Mouse (Mus musculus) embryonic facial prominence, embryonic 10.5 days (tissue): ENCODE measurements around the gene Gm49361. TPM values are rescaled to one million over a fixed set of nuclear protein-coding genes. Genes with fewer than 3 reads are reported as not detected.
"Not testable (repeated sequence)": the region's sequence is repeated elsewhere in the genome, so short reads cannot be mapped to it uniquely, and the experiment has no call there.

Experiments
- DNase-seq: peaks from one replicate; pipeline ENCODE4 v3.0.0-alpha.2; 2017; ENCODE audit warnings: low spot score
- H3K27ac ChIP-seq: fragments of 300-500 bp; sonication (generic); replicated peaks from 2 replicates; pipeline ENCODE4 v1.5.1; 2016; ENCODE audit warnings: mild to moderate bottlenecking
- H3K27me3 ChIP-seq: fragments of 300-500 bp; sonication (generic); replicated peaks from 2 replicates; pipeline ENCODE4 v1.6.1; 2016; ENCODE audit warnings: low read depth, mild to moderate bottlenecking; ENCODE audit not compliant: poor library complexity, severe bottlenecking
- H3K36me3 ChIP-seq: fragments of 300-500 bp; sonication (generic); replicated peaks from 2 replicates; pipeline ENCODE4 v1.6.1; 2016; ENCODE audit warnings: mild to moderate bottlenecking, moderate library complexity
- H3K4me1 ChIP-seq: fragments of 300-500 bp; sonication (generic); 2 replicates; pipeline ENCODE4 v1.6.1; 2016
- H3K4me3 ChIP-seq: fragments of 300-500 bp; sonication (generic); 2 replicates; pipeline ENCODE4 v1.5.1; 2016; ENCODE audit warnings: mild to moderate bottlenecking, moderate library complexity
- H3K9me3 ChIP-seq: fragments of 300-500 bp; sonication (generic); 2 replicates; pipeline ENCODE4 v1.6.1; 2016; ENCODE audit warnings: mild to moderate bottlenecking
- WGBS: fragments of 180-500 bp; shearing (Covaris S2); methylation state at CpG from one replicate; pipeline ENCODE4 v1.1.7; 2016; 5-methylcytosine and 5-hydroxymethylcytosine counted together
- polyA plus RNA-seq: library from polyadenylated mRNA; unstranded; fragments of >200 nt; fragmentation: Nextera tagmentation; extraction: Ambion mirVana; gene quantifications from 2 replicates; pipeline ENCODE4 v1.2.1, GENCODE M21; 2016

Gm49361 gene
- polyA plus RNA-seq, 1 experiment from 2014 or later = not detected

DNA sequence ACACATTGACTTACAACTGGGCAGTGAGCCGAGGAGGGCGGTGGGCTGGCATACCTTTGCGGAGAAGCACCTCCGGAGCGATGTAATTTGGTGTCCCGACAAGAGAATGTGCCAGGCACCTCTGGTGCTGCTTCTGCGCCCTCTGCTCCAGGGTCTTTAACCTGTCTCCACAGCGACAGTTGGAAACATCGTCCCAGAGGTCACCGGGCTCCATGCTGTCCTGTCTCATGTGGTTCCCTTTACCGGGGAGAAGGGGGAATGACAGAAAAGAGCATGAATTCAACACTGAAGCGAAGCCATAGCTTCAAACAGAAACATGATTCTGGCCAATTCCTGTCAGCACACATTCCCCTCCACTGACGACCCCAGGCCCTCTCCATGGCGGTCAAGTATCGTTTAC lies 49.8 kb downstream of the Gm49361 start:
- Histone ChIP-seq H3K27me3 (no peaks in the 10 kb centered on the region), H3K27ac (no peak overlapping the region), H3K9me3 (no peaks in the 10 kb centered on the region), H3K4me1 (no peaks in the 10 kb centered on the region), H3K36me3 (peaks cover 90% of the 10 kb centered on the region), H3K4me3 (no peak overlapping the region)
- 89% methylated on average over 15 of the region's 15 CpGs for WGBS
- DNase-seq = no peak

DNA sequence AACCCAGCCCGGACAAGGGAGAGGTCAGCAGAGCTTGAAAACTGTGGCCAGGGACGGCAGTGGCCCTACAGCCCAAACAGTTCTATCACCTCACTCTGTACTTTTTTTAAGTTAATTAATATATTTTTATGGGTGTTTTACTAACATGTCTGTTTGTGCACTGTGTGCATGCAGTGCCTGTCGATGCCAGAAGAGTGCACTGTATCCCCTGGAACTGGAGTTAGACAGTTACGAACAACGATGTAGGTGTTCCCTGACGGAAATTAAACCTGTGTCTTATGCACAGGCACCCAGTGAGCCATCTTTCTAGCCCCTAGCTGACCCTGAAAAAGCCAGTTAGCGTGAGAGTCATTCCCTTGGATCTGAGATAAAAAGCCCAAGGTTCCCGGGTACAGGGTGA lies 50.4 kb downstream of the Gm49361 start:
- Histone ChIP-seq H3K9me3 (no peaks in the 10 kb centered on the region), H3K4me3 (no peak overlapping the region), H3K27me3 (no peaks in the 10 kb centered on the region), H3K4me1 (no peaks in the 10 kb centered on the region), H3K27ac (no peak overlapping the region), H3K36me3 (peaks cover 94% of the 10 kb centered on the region)
- WGBS = 91% methylated on average over 8 of the region's 8 CpGs
- no peak for DNase-seq

DNA sequence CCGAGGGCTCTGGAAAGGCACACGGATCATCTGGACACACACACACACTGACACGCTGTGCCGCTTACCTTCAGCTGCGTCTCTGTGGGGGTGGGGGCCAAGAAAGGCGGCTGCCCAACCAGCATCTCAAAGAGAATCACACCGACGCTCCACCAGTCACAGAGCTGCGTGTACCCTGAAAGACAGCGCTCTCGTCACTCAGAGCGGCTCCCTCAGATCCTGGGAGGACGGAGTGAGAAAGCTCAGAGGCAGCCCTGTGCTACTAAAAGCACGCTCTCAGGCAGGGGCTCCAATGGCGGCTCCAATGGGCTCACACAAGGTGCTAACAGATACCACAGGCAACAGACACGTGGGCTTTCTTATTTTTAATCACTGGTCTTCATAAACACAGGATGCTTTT lies 51.7 kb downstream of the Gm49361 start:
- peaks cover 94% of the 10 kb centered on the region for H3K36me3 ChIP-seq
- H3K4me1 ChIP-seq = no peaks in the 10 kb centered on the region
- no peaks in the 10 kb centered on the region for H3K27me3 ChIP-seq
- WGBS = 90% methylated on average over 16 of the region's 16 CpGs
- H3K9me3 ChIP-seq = no peaks in the 10 kb centered on the region
- no peak for DNase-seq
- H3K4me3 ChIP-seq = no peak overlapping the region
- H3K27ac ChIP-seq = no peak overlapping the region

DNA sequence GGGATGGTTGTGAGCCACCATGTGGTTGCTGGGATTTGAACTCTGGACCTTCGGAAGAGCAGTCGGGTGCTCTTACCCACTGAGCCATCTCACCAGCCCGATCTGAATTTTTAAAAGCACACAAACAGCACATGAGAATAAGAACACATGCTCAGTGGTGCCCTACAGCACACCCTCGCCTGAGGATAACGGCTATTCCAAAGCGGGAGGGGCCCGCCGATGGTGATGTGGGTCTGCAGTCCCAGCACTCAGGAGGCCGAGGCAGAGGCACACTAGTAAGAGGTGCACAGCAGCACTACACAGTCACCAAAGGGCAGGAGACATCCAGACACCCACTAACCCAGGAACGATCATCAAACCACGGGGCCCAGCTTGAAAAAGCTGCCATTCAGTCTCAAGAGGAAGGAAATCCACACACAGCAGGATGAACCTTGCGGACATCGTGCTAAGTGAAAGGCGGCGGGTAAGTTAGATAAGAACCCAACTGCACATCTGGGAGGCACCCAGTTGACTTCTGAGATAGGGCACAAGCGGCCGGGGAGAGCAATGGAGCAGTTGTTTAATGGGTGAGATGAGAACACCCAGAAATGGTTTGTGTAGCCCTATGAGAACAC lies 53.3 kb downstream of the Gm49361 start:
- no peak for DNase-seq
- H3K36me3 ChIP-seq = peaks cover 92% of the 10 kb centered on the region
- WGBS = 93% methylated on average over 17 of the region's 17 CpGs

DNA sequence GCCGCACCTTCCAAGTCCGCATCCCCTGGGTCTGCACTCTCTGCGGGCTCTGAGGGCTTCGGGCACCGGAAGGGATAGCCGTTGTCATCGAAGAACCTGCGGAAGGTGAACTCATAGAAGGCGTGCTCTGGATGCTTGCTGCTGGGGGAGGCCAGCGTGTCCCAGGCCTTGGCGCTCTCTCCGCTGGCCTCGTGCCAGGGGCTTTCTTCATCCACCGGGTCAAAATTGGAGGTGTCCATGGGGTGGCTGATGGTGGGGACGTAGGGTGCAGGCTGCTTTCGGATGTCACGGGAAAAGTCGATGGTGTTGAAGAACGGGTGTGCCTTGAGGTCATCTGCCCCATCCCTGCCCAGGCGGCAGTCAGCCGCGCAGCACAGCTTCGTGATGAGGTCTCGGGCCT lies 54.6 kb downstream of the Gm49361 start:
- peaks cover 79% of the 10 kb centered on the region for H3K36me3 ChIP-seq
- no peaks in the 10 kb centered on the region for H3K9me3 ChIP-seq
- H3K27ac ChIP-seq = no peak overlapping the region
- 97% methylated on average over 24 of the region's 24 CpGs for WGBS
- no peak overlapping the region for H3K4me3 ChIP-seq
- no peaks in the 10 kb centered on the region for H3K27me3 ChIP-seq
- H3K4me1 ChIP-seq = no peaks in the 10 kb centered on the region
- DNase-seq = no peak

More for the DNA sequence above, 53.3 kb downstream of the Gm49361 start:
- H3K27ac ChIP-seq = no peak overlapping the region
- H3K4me1 ChIP-seq = no peaks in the 10 kb centered on the region
- H3K27me3 ChIP-seq = no peaks in the 10 kb centered on the region
- no peaks in the 10 kb centered on the region for H3K9me3 ChIP-seq
- H3K4me3 ChIP-seq = no peak overlapping the region

DNA sequence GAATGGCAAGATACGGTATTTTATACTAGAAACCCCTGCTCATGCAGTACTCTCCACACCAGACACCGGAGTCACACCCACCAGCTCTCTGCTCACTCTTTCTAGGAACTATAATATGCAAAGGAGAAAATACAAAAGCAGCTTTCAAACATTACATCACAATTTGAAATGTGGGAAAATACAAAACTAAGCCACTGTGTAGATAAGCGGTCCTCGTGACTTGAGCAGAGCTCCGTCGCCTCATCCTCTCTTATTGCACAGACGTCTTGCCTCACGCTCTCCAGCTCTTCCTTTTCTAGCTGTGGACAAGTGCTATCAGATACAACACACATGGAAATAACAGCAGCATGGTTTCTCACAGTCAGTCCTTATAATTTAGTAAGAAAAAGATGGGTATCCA lies 55.2 kb downstream of the Gm49361 start:
- Histone ChIP-seq H3K4me1 (no peaks in the 10 kb centered on the region), H3K9me3 (no peaks in the 10 kb centered on the region), H3K36me3 (peaks cover 73% of the 10 kb centered on the region), H3K27ac (no peak overlapping the region), H3K27me3 (no peaks in the 10 kb centered on the region), H3K4me3 (no peak overlapping the region)
- no peak for DNase-seq
- WGBS = 95% methylated on average over 8 of the region's 8 CpGs

DNA sequence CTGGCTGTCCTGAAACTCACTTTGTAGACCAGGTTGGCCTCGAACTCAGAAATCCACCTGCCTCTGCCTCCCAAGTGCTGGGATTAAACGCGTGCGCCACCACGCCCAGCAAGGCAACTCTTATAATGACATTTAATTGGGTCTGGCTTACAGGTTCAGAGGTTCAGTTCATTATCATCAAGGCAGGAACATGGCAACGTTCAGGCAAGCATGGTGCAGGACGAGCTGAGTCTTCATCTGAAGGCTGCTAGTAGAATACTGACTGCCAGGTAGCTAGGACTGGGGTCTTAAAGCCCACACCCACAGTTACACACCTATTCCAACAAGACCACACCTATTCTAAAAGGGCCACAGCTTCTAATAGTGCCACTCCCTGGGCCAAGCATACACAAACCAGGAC lies 57.8 kb downstream of the Gm49361 start:
- not testable (repeated sequence) for H3K4me1 ChIP-seq, H3K27me3 ChIP-seq, H3K4me3 ChIP-seq, H3K27ac ChIP-seq, DNase-seq, H3K9me3 ChIP-seq
- WGBS = 92% methylated on average over 7 of the region's 7 CpGs
- peaks cover 49% of the 10 kb centered on the region for H3K36me3 ChIP-seq

DNA sequence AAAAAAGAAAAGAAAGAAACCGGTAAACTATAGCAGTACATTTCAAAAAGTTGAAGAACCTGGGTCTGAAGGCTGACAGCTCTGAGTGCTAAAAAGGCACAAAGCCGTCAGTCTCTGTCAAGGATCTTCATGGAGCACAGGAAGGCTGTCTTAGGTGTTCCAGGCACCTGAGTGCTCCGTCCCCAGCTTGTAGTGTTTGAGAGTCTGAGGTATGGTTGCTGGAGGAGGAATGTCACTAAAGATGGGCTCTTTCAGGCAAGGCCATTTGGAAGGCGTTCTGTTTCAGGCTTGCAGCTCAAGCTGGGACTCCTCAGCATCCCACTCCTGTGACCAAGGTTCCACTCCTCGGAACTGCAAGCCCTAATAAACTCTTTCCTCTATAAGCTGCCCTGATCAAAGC lies 58.5 kb downstream of the Gm49361 start:
- no peak for DNase-seq
- H3K36me3 ChIP-seq = peaks cover 43% of the 10 kb centered on the region
- H3K4me1 ChIP-seq = no peaks in the 10 kb centered on the region
- no peak overlapping the region for H3K27ac ChIP-seq
- no peaks in the 10 kb centered on the region for H3K27me3 ChIP-seq
- H3K9me3 ChIP-seq = no peaks in the 10 kb centered on the region
- WGBS = 86% methylated on average over 5 of the region's 5 CpGs
- H3K4me3 ChIP-seq = no peak overlapping the region

DNA sequence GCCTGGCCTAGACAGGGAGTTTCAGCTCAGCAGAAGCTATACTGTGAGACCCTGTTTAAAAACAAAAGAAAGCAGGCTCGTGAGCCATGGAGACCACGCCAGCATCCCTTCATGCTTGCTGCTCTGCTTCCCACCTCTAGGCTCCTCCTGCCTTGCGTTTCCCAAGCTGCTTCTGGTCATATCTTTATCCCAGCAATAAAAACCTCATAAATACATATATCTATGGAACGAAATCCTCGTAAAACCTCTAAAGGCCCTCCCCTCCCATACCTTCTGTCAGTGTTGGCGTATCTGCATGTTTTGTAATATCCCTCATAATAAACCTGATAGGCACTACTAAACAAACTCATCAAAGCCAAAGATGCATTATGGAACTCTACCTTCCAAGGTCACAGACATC lies 59.3 kb downstream of the Gm49361 start:
- DNase-seq = no peak
- Histone ChIP-seq H3K27me3 (no peaks in the 10 kb centered on the region), H3K27ac (no peak overlapping the region), H3K36me3 (peaks cover 37% of the 10 kb centered on the region), H3K4me3 (no peak overlapping the region), H3K9me3 (no peaks in the 10 kb centered on the region), H3K4me1 (no peaks in the 10 kb centered on the region)
- WGBS = 89% methylated on average over 6 of the region's 6 CpGs

DNA sequence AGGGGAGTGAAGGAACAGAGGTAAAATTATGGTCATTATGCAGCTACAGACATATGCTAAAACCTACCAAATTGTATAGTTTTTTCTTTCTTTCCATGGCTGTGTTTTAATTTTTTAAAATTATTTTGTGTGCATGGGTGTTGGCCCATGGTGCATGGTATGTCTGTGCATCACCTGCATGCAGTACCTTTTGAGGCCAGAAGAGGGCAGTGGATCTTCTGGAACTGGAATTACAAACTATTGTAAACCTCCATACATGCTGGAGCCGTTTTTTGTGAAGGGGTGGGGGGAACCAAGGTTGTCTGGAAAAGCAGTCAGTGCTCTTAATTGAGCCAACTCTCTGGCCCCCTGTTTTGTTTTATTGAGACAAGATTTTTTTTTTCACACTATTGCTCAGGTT lies 61.3 kb downstream of the Gm49361 start:
- no peaks in the 10 kb centered on the region for H3K9me3 ChIP-seq

DNA sequence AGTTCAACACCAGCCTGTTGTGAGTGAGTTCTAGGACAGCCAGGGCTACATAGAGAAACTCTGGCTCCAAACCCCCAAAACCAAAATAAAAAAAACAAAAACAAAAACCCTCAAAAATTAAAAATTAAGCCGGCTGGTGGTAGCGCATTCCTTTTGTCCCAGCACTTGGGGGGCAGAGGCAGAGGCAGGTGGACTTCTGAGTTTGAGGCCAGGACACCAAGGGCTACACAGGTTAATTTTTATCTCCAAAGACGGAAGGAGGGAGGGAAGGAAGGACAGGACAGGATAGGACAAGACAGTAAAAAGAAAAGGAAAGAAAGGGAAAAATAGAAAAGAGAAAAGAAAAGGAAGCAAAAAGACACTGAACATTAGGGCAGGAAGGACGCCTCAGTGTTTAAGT lies 63.2 kb downstream of the Gm49361 start:
- no peaks in the 10 kb centered on the region for H3K27me3 ChIP-seq
- 92% methylated on average over 4 of the region's 4 CpGs for WGBS
- no peaks in the 10 kb centered on the region for H3K9me3 ChIP-seq
- H3K4me3 ChIP-seq = no peak overlapping the region
- DNase-seq = no peak
- no peaks in the 10 kb centered on the region for H3K36me3 ChIP-seq
- H3K27ac ChIP-seq = no peak overlapping the region
- no peaks in the 10 kb centered on the region for H3K4me1 ChIP-seq

More for the DNA sequence above, 61.3 kb downstream of the Gm49361 start:
- Histone ChIP-seq H3K36me3 (peaks cover 16% of the 10 kb centered on the region), H3K27me3 (no peaks in the 10 kb centered on the region), H3K27ac (no peak overlapping the region), H3K4me1 (no peaks in the 10 kb centered on the region), H3K4me3 (no peak overlapping the region)
- DNase-seq = peak; percentile 54
- WGBS = 14% methylated on average over 1 of the region's 1 CpGs

DNA sequence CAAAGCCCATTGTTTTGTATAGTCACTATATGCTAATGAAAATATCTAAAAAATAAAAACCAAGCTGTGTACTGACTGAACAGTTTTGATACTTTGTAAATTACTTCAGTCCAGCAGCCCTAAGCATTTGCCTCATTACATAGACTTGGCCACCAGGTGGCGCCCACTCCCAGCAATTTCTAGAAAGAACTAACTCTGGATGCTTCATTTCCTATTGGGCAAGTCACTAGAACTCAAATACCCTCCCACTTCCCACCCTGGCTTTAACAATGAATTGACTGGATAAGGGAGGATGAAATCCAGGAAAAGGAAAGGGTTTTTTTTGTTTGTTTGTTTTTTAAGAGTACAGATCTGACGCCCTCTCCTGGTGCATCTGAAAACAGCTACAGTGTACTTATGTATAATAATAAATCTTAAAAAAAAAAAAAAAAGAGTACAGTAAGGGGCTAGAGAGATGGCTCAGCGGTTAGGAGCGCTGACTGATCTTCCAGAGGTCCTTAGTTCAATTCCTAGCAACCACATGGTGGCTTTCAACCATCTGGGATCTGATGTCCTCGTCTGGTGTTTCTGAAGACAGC lies 65.9 kb downstream of the Gm49361 start:
- Histone ChIP-seq H3K36me3 (no peaks in the 10 kb centered on the region), H3K4me3 (no peak overlapping the region), H3K27me3 (no peaks in the 10 kb centered on the region), H3K9me3 (no peaks in the 10 kb centered on the region), H3K27ac (no peak overlapping the region), H3K4me1 (no peaks in the 10 kb centered on the region)
- DNase-seq = peak; percentile 86
- 45% methylated on average over 5 of the region's 5 CpGs for WGBS

DNA sequence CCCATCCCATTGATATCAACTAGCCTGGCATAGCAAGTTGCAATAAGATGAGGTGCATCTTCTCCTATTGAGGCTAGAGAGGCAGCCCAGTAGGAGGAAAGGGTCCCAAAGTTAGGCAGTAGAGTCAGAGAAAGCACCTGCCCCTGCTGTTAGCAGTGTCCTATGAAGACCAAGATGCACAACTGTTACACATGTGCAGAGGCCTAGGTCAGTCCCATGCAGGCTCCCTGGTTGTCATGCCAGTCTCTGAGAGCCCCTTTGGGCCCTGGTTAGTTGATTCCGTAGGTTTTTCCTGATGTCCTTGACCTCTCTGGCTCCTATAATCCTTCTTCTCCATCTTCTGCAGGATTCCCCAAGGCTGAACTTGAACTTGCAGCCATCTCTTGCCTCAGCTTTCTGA lies 66.4 kb downstream of the Gm49361 start:
- Histone ChIP-seq H3K27ac (no peak overlapping the region), H3K4me1 (no peaks in the 10 kb centered on the region), H3K4me3 (no peak overlapping the region), H3K9me3 (no peaks in the 10 kb centered on the region), H3K36me3 (no peaks in the 10 kb centered on the region), H3K27me3 (no peaks in the 10 kb centered on the region)
- 24% methylated on average over 1 of the region's 1 CpGs for WGBS
- no peak for DNase-seq
